Mouse (Mus musculus): ENCODE measurements around the gene Gm156.
"Not testable (repeated sequence)": the region's sequence is repeated elsewhere in the genome, so short reads cannot be mapped to it uniquely, and the experiment has no call there.

Gm156 gene

DNA sequence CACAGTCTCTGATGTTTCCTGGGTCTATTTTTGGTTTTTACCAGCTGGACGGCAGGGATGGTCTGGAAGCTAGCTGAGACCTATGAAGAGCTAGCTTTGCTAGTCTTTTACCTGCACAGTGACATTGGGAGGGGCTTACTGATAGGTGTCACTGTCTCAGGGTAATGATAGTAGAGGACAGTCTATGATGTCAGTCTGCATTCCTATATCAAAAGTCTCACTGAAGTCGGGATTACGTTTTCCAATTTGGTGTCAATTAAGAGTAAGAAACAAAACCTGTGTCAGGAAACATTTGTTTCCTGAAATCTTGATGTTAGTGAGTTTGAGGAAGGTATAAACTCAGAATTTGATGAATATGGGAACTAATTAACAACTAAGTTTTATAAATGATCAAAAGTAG is at the start of gene Gm156:
Gm156 (minus strand) TSS at position 101 of the 400 bp plus-strand sequence.
- not testable (repeated sequence) for DNase-seq (ENCODE audit: low read depth, low spot score)

- DNase-seq (ENCODE audit: low read depth, low spot score): no peak
Observed at GRCm38 (mm10) chr6:129825559-129825958, 41.5 kb upstream of the Gm156 start.

GRCm38 (mm10) chr6:129824004-129824403 is 39.9 kb upstream of the Gm156 start:
- no peak for DNase-seq (ENCODE audit: low read depth, low spot score)

DNA sequence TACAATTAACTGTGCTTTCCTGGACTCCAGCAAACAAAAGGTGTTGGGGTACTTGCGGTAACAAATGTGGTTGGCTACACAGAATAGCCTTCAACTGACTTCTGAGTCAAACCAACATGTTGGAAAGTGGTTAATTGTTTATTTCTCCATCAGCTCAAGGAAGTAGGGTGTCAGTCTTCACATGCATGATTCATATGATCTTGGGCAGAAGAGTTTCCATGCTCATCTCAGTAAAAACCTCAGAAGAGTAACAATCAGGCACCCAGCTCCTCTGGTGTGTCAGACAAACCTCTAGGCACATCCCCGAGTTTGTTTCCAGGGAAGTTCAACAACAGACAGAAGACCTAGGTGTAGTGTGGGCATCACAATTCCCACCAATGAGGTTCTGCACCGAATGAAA is 33.7 kb upstream of the Gm156 start:
- no peak for DNase-seq (ENCODE audit: low read depth, low spot score)

GRCm38 (mm10) chr6:129747654-129748032 is 36.4 kb downstream of the Gm156 start:
- DNase-seq (ENCODE audit: low read depth, low spot score): no peak

DNA sequence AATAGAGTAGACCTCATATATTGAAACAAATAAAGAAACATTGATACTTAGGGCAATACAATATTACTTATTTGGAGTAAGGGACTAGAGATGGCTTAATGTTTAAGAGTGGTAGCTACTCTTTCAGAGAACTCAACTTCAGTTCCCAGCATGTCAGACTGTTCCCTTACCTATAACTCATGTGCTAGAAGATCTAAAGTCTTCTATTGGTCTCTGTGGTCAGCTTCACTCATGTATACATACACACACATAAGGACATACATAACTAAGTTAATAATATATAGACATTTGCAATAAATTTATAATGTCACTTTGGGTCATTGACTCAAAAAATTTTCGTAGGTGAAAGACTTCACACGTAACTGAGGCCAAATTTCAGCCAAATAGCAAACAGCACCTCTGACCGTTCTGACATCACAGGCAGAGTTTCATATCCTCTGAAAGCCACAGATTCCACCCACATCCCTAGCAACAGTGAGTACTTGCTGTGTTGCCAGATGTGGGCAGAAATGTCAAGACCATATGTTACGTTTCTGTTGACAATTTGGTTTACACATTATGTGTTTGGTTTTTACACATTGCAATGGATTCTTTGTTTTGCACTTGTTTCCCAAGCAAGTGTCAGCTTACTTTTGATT is 36.9 kb downstream of the Gm156 start:
- no peak for DNase-seq (ENCODE audit: low read depth, low spot score)

DNA sequence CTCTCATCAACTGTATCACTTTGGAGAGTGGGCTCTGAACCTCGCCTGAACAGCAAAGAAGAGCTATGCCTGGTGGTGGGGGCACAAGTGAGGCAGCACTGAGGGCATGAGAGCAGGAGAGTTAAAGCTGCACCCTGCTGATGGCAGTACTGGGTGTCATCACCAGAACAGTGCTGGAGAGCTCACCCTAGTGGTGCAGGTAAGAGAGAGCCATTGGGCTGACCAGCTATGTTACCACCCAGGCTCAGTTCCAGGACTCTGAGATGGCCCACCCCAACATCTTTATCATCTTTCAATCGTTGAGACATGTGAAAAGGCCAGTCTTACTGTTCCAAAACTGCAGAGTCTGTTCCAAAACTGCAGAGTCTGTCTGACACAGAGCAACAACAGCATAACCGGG is 37.9 kb downstream of the Gm156 start:
- no peak for DNase-seq (ENCODE audit: low read depth, low spot score)

DNA sequence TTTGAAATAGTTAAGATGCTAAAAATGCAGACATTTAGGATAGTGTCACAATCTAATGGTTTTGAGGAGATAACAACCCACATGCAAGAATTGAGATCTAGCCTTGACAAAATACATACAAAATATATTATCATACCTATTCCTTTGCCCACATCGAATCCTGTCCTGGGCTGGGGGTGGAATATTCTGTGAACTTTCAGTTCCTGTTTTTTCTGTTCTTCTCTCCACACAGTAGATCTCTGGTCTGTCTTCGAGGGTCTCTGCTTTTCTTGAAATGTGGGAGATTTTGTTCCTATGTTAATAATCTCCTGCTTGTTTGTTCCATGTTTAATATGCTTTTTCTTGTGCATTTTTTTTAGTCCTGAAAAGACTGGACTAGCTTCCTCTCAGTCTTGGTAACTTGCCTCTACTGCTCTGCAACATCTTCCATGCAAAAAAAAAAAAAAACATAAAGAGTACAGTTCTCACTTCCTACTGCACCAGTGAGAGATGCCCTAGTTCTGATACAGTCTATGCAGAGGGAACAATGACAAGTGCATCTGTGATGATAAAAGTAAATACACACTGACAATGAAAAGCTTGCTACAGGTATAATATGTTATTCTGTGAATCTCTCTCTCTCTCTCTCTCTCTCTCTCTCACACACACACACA is 43.9 kb downstream of the Gm156 start, which contains the start of gene Klri2:
Klri2 (minus strand) TSS at position 416 of the 653 bp plus-strand sequence.
- DNase-seq (ENCODE audit: low read depth, low spot score): no peak

GRCm38 (mm10) chr6:129736414-129736813 is 47.7 kb downstream of the Gm156 start:
- DNase-seq (ENCODE audit: low read depth, low spot score): no peak

DNA sequence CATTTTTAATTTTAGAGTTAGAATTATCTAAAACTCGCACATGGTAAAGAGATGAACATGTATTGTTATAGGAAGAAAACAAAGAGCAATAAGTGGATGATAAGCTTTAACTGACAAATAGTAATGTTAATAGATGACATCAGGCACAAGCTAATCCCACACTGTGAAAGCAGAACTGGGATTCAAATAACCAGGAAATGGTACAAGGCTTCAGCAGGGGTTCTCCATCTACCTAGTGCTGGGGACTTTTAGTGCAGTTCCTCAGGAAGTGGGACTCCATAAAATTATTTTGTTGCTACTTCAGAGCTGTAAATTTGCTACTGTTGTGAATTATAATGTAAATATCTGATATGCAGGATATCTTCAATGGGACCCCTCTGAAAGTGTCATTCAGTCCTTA is 56.8 kb downstream of the Gm156 start:
- DNase-seq (ENCODE audit: low read depth, low spot score): no peak

DNA sequence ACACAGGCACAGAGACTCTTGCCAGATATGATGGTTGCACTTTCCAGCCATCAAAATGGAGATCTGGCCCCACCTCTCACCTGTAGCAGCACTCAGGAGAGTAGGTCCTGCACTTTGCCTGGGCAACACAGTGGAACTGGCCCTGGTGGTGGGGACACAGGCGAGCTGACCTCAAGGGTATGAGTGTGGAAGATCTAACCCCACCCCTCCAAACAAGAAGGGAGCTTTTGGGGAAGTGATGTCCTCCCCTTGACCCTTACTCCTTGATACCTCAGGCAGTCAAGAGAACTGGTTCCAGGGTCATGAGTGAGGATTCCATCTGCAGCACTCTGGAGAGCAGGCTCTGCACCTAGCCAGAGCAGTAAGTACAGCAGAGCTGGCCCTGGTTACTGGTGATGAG is 62.7 kb downstream of the Gm156 start:
- no peak for DNase-seq (ENCODE audit: low read depth, low spot score)

DNA sequence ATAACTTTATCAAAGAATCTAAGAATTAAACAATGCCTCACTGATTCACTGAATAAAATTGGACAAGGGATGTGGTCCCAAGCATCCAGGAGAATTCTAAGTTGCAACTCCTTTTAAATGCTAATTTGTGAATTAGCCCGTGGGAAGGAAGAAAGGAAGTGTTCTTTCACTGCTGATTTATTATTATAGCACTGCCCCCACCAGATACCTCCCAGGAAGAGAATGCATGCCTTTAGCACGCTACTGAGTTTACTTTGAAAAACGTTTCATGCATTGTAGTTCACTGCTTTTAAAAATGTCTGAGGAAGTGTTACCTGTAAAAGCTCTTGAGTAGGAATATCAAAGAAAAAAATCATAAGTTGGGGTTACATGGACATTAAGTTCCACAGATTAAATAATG is 63.6 kb downstream of the Gm156 start:
- DNase-seq (ENCODE audit: low read depth, low spot score): no peak

DNA sequence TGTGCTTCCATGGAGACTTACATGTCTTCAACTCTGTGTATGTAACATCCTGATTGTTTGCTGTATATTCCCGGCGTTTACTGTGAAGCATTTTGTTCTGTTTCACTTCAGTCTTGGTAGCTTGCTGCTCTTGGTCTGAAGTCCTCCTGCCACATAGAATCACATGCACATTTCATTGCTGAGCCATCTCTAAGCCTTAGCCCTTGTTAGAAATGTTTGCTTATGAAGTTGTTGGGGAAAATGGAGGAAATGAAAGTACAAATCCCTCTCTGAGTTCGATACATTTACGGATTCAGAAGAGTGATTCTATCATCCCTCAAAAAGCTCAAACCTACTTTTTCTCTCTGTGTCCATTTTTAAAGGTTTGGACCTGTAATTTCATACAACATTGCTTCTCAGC is 67.0 kb downstream of the Gm156 start, which contains the start of gene Klri1:
Klri1 (minus strand) TSS at position 101 of the 400 bp plus-strand sequence.
- DNase-seq (ENCODE audit: low read depth, low spot score): no peak

Measured in forelimb bud, embryonic 11.5 days (tissue).